Mouse (Mus musculus) cerebellum, adult 2 months (tissue): ENCODE results near the gene Cant1.

ENCODE experiments used
- CTCF ChIP-seq: fragments of 200-500 bp; IDR thresholded peaks from 2 replicates; pipeline ENCODE4 v1.5.1; 2011; ENCODE audit warnings: low read depth, mild to moderate bottlenecking, control low read depth, low read length, moderate library complexity, borderline replicate concordance; ENCODE audit not compliant: insufficient read depth
- POLR2A ChIP-seq: fragments of 200-500 bp; IDR thresholded peaks from 2 replicates; pipeline ENCODE4 v1.6.1; 2011; ENCODE audit warnings: low read length, control low read depth, borderline replicate concordance; ENCODE audit not compliant: insufficient read depth

GRCm38 (mm10) chr11:118416046-118416445, 2.8 kb downstream of the Cant1 start:
- TF ChIP-seq POLR2A (no peak), CTCF (no peak)
